Mouse (Mus musculus) small intestine, adult 2 months (tissue): ENCODE results near the gene Ptprj. TPM values are rescaled to one million over a fixed set of nuclear protein-coding genes. Genes with fewer than 3 reads are reported as not detected.

ENCODE experiments used
- polyA plus RNA-seq: library from polyadenylated mRNA; depleted of rRNA; stranded (reverse); fragments of >200 nt; gene quantifications from 2 replicates; pipeline ENCODE4 v1.2.3, GENCODE M21; 2012; rRNA removed

Gene Ptprj
- polyA plus RNA-seq, 1 experiment = 7.3 TPM

Other genes with a start within 250 kb of the Ptprj start
- gene Olfr1274-ps, start 182.0 kb downstream of the Ptprj start, polyA plus RNA-seq = not detected in 2 replicates
- 1.8 and 3.5 TPM in 2 replicates for gene Nup160, start 96.6 kb upstream of the Ptprj start, polyA plus RNA-seq
- gene Fnbp4, start 164.7 kb upstream of the Ptprj start, polyA plus RNA-seq = 12.0 and 19.9 TPM in 2 replicates
- 0.08 and 0.22 TPM in 2 replicates for gene Agbl2, start 202.1 kb upstream of the Ptprj start, polyA plus RNA-seq